Mouse (Mus musculus) CH12.LX (cell line): ENCODE results near the gene Bst2. TPM values are rescaled to one million over a fixed set of nuclear protein-coding genes. Genes with fewer than 3 reads are reported as not detected.

Experiments used
- DNase-seq: peaks from one replicate; pipeline ENCODE4 v3.0.0-alpha.2; 2013; ENCODE audit errors: extremely low read depth
- H3K27ac ChIP-seq: 2 replicates; pipeline ENCODE4 v1.5.1; 2012; ENCODE audit warnings: low read depth, mild to moderate bottlenecking, control low read depth, moderate library complexity; ENCODE audit not compliant: insufficient read depth
- H3K27me3 ChIP-seq: replicated peaks from 2 replicates; pipeline ENCODE3; 2012; ENCODE audit warnings: inconsistent platforms
- H3K36me3 ChIP-seq, 2 experiments: replicated peaks in 1 of 2; 2 replicates each; pipeline versions ENCODE3 to v1.6.1; 2012; ENCODE audit warnings: inconsistent platforms in 1 of 2, low read length in 1 of 2, mild to moderate bottlenecking in 1 of 2, mixed read lengths in 1 of 2, moderate library complexity in 1 of 2; ENCODE audit not compliant: control insufficient read depth in 1 of 2, insufficient read depth in 1 of 2
- H3K4me1 ChIP-seq, 2 experiments: 2 replicates each; pipeline ENCODE4 v1.6.1; 2012; ENCODE audit warnings: inconsistent platforms in 1 of 2, moderate library complexity in 1 of 2; ENCODE audit not compliant: insufficient read depth in 2 of 2, control insufficient read depth in 1 of 2
- H3K4me2 ChIP-seq: 2 replicates; pipeline ENCODE4 v1.6.1; 2012; ENCODE audit warnings: low read depth, mild to moderate bottlenecking, control low read depth; ENCODE audit not compliant: poor library complexity, insufficient read depth, severe bottlenecking
- H3K4me3 ChIP-seq, 3 experiments: fragments of 150-350 bp in 1 of 3; sonication (generic) in 1 of 3; replicated peaks in 1 of 3; 2 replicates each; pipeline versions ENCODE3 to v1.5.1; 2011 to 2012; ENCODE audit warnings: low read depth in 2 of 3, low read length in 2 of 3, mild to moderate bottlenecking in 2 of 3, moderate library complexity in 2 of 3, control low read depth in 1 of 3, improper control_type of control experiment in 1 of 3, inconsistent platforms in 1 of 3, mixed read lengths in 1 of 3; ENCODE audit not compliant: poor library complexity in 1 of 3
- H3K79me2 ChIP-seq: replicated peaks from 2 replicates; pipeline ENCODE4 v1.6.1; 2012; ENCODE audit warnings: mild to moderate bottlenecking, moderate library complexity; ENCODE audit not compliant: control insufficient read depth, poor library complexity, insufficient read depth, severe bottlenecking; ENCODE audit errors: extremely low read depth
- H3K9ac ChIP-seq: 2 replicates; pipeline ENCODE4 v1.6.1; 2012; ENCODE audit warnings: low read depth, mild to moderate bottlenecking, control low read depth, moderate library complexity; ENCODE audit not compliant: insufficient read depth
- H3K9me3 ChIP-seq: replicated peaks from 2 replicates; pipeline ENCODE3; 2012; ENCODE audit warnings: low read length, inconsistent platforms, mixed read lengths
- BHLHE40 ChIP-seq: IDR thresholded peaks from 2 replicates; pipeline ENCODE4 v1.6.1; 2011; ENCODE audit warnings: mild to moderate bottlenecking, low read depth, low read length, improper control_type of control experiment
- CHD2 ChIP-seq: IDR thresholded peaks from 2 replicates; pipeline ENCODE4 v1.6.1; 2011; ENCODE audit warnings: low read length, improper control_type of control experiment
- CTCF ChIP-seq, 2 experiments: IDR thresholded peaks in 1 of 2; conservative IDR thresholded peaks in 1 of 2; 2 replicates each; pipeline ENCODE4 v1.5.1; 2011 to 2012; ENCODE audit warnings: low read depth in 2 of 2, low read length in 2 of 2, improper control_type of control experiment in 1 of 2, inconsistent platforms in 1 of 2, mild to moderate bottlenecking in 1 of 2, moderate library complexity in 1 of 2
- ELF1 ChIP-seq: IDR thresholded peaks from 2 replicates; pipeline ENCODE4 v1.6.1; 2014; ENCODE audit warnings: low read depth, mild to moderate bottlenecking, inconsistent platforms, low read length, improper control_type of control experiment
- EP300 ChIP-seq: IDR thresholded peaks from 2 replicates; pipeline ENCODE4 v1.6.1; 2011; ENCODE audit warnings: low read length, improper control_type of control experiment
- ETS1 ChIP-seq: conservative IDR thresholded peaks from 2 replicates; pipeline ENCODE4 v1.6.1; 2012; ENCODE audit warnings: low read depth, mild to moderate bottlenecking, inconsistent platforms, low read length, improper control_type of control experiment, moderate library complexity
- HCFC1 ChIP-seq: IDR thresholded peaks from 2 replicates; pipeline ENCODE4 v1.6.1; 2012; ENCODE audit warnings: low read depth, mild to moderate bottlenecking, inconsistent platforms, low read length, improper control_type of control experiment
- IRF4 ChIP-seq: IDR thresholded peaks from 2 replicates; pipeline ENCODE4 v1.6.1; 2014; ENCODE audit warnings: low read depth, mild to moderate bottlenecking, inconsistent platforms, low read length, improper control_type of control experiment
- JUN ChIP-seq: IDR thresholded peaks from 2 replicates; pipeline ENCODE4 v1.6.1; 2011; ENCODE audit warnings: low read depth, mild to moderate bottlenecking, low read length, improper control_type of control experiment, moderate library complexity; ENCODE audit not compliant: insufficient read depth
- JUND ChIP-seq: conservative IDR thresholded peaks from 2 replicates; pipeline ENCODE4 v1.6.1; 2011; ENCODE audit warnings: low read depth, low read length, improper control_type of control experiment
- KAT2A ChIP-seq: IDR thresholded peaks from 2 replicates; pipeline ENCODE4 v1.6.1; 2012; ENCODE audit warnings: low read length, improper control_type of control experiment, inconsistent platforms; ENCODE audit not compliant: insufficient replicate concordance
- MAFK ChIP-seq: IDR thresholded peaks from 2 replicates; pipeline ENCODE4 v1.6.1; 2011; ENCODE audit warnings: low read length, improper control_type of control experiment; ENCODE audit not compliant: insufficient replicate concordance
- MAX ChIP-seq: IDR thresholded peaks from 2 replicates; pipeline ENCODE4 v1.6.1; 2011; ENCODE audit warnings: low read length, improper control_type of control experiment
- MAZ ChIP-seq: IDR thresholded peaks from 2 replicates; pipeline ENCODE4 v1.6.1; 2012; ENCODE audit warnings: low read depth, mild to moderate bottlenecking, inconsistent platforms, low read length, improper control_type of control experiment, moderate library complexity
- MEF2A ChIP-seq: IDR thresholded peaks from 2 replicates; pipeline ENCODE4 v1.6.1; 2014; ENCODE audit warnings: low read depth, mild to moderate bottlenecking, inconsistent platforms, low read length, improper control_type of control experiment, borderline replicate concordance
- MXI1 ChIP-seq: IDR thresholded peaks from 2 replicates; pipeline ENCODE4 v1.6.1; 2011; ENCODE audit warnings: mild to moderate bottlenecking, low read depth, low read length, improper control_type of control experiment
- NELFE ChIP-seq: IDR thresholded peaks from 2 replicates; pipeline ENCODE4 v1.6.1; 2011; ENCODE audit warnings: low read depth, low read length, improper control_type of control experiment
- NRF1 ChIP-seq: IDR thresholded peaks from 2 replicates; pipeline ENCODE4 v1.6.1; 2014; ENCODE audit warnings: low read depth, mild to moderate bottlenecking, inconsistent platforms, low read length, improper control_type of control experiment, moderate library complexity
- PAX5 ChIP-seq: IDR thresholded peaks from 2 replicates; pipeline ENCODE4 v1.6.1; 2012; ENCODE audit warnings: low read length, inconsistent platforms, mixed read lengths
- POLR2AphosphoS2 ChIP-seq: IDR thresholded peaks from 2 replicates; pipeline ENCODE4 v1.6.1; 2011; ENCODE audit warnings: low read depth, low read length, improper control_type of control experiment
- RAD21 ChIP-seq: IDR thresholded peaks from 2 replicates; pipeline ENCODE4 v1.6.1; 2011; ENCODE audit warnings: low read depth, mild to moderate bottlenecking, low read length, improper control_type of control experiment, moderate library complexity
- RCOR1 ChIP-seq: conservative IDR thresholded peaks from 2 replicates; pipeline ENCODE4 v1.6.1; 2012; ENCODE audit warnings: low read depth, mild to moderate bottlenecking, inconsistent platforms, low read length, improper control_type of control experiment
- TBP ChIP-seq: conservative IDR thresholded peaks from 2 replicates; pipeline ENCODE4 v1.6.1; 2011; ENCODE audit warnings: low read depth, low read length, improper control_type of control experiment
- TCF12 ChIP-seq: IDR thresholded peaks from 2 replicates; pipeline ENCODE4 v1.6.1; 2014; ENCODE audit warnings: low read depth, mild to moderate bottlenecking, inconsistent platforms, low read length, improper control_type of control experiment
- USF1 ChIP-seq: IDR thresholded peaks from 2 replicates; pipeline ENCODE4 v1.6.1; 2014; ENCODE audit warnings: low read depth, mild to moderate bottlenecking, inconsistent platforms, low read length, improper control_type of control experiment
- USF2 ChIP-seq: conservative IDR thresholded peaks from 2 replicates; pipeline ENCODE4 v1.6.1; 2011; ENCODE audit warnings: low read depth, low read length, improper control_type of control experiment
- ZKSCAN1 ChIP-seq: IDR thresholded peaks from 2 replicates; pipeline ENCODE4 v1.6.1; 2012; ENCODE audit warnings: low read depth, inconsistent platforms, low read length, improper control_type of control experiment, borderline replicate concordance
- ZMIZ1 ChIP-seq: IDR thresholded peaks from 2 replicates; pipeline ENCODE4 v1.6.1; 2012; ENCODE audit warnings: low read depth, mild to moderate bottlenecking, inconsistent platforms, low read length, improper control_type of control experiment
- dilution Hi-C: fragments of 300-500 bp; cut with MboI; formaldehyde crosslinking; loops from 2 replicates; pipeline ENCODE4 v1.14.3; 2020; ENCODE audit warnings: low sequenced_read_pairs; ENCODE audit not compliant: extremely low pct_unique_long_range_greater_than_20kb, extremely low pct_ligation_motif_present
- in situ Hi-C: fragments of 300-500 bp; cut with MboI; formaldehyde crosslinking; loops from 3 replicates; pipeline ENCODE4 v1.14.3; 2019; ENCODE audit warnings: low sequenced_read_pairs, low pct_ligation_motif_present, low pct_unique_long_range_greater_than_20kb, mixed read lengths
- polyA plus RNA-seq: library from polyadenylated mRNA; unstranded; fragments of >175 nt; gene quantifications from 2 replicates; pipeline ENCODE4 v1.2.1, GENCODE M21; 2012; ENCODE audit warnings: low read depth; ENCODE audit not compliant: insufficient read length
- total RNA-seq, 2 experiments: library from RNA; depleted of rRNA; stranded (reverse); fragments of 300-350 nt in 1 of 2; fragments of >200 nt in 1 of 2; gene quantifications; 2 replicates each; pipeline ENCODE4 v1.2.3; 2012 to 2014

Gene Bst2
- total and polyA plus RNA-seq, 3 experiments, result 214 to 424 (median 304) TPM

GRCm38 (mm10) chr8:71497077-71497645, 40.1 kb downstream of the Bst2 start:
- Histone ChIP-seq H3K27ac (no peak overlapping the region), H3K36me3 (peaks cover 11 to 57% of the 10 kb centered on the region in 2 experiments), H3K27me3 (no peaks in the 10 kb centered on the region), H3K4me2 (no peak overlapping the region), H3K9me3 (no peaks in the 10 kb centered on the region), H3K9ac (no peak overlapping the region), H3K79me2 (no peaks in the 10 kb centered on the region), H3K4me3 (no peak overlapping the region), H3K4me1 (peaks cover 0 to 15% of the 10 kb centered on the region in 2 experiments; a peak in 2 of 4 replicates)
- DNase-seq, result no peak
- in situ Hi-C loops (no loop called here), dilution Hi-C loops (no loop called here)
- TF ChIP-seq MAFK (no peak), RAD21 (no peak), MXI1 (no peak), IRF4 (no peak), ZKSCAN1 (no peak), BHLHE40 (no peak), ZMIZ1 (no peak), ETS1 (no peak), PAX5 (no peak), MEF2A (no peak), USF1 (no peak), MAZ (no peak), JUN (no peak), NELFE (no peak), KAT2A (no peak), TBP (no peak), MAX (no peak)

GRCm38 (mm10) chr8:71496481-71496880, 40.8 kb downstream of the Bst2 start:
- Histone ChIP-seq H3K4me3 (no peak overlapping the region), H3K27me3 (no peaks in the 10 kb centered on the region), H3K36me3 (peaks cover 16 to 64% of the 10 kb centered on the region in 2 experiments), H3K4me2 (no peak overlapping the region), H3K9ac (no peak overlapping the region), H3K27ac (no peak overlapping the region), H3K4me1 (peaks cover 0 to 14% of the 10 kb centered on the region in 2 experiments; a peak in 2 of 4 replicates), H3K79me2 (no peaks in the 10 kb centered on the region), H3K9me3 (no peaks in the 10 kb centered on the region)
- TF ChIP-seq MEF2A (no peak), ELF1 (no peak), CHD2 (no peak), TCF12 (no peak), USF1 (no peak), USF2 (no peak), IRF4 (no peak), RCOR1 (no peak), JUND (no peak), NELFE (no peak), POLR2AphosphoS2 (no peak), HCFC1 (no peak), CTCF (conservative IDR thresholded peaks at IDR 0.05 in 1 of 2, IDR thresholded peaks at IDR 0.05 in 1 of 2; ENCODE audit: low read depth in 2 of 2, low read length in 2 of 2) (no peak), MXI1 (no peak), TBP (no peak), EP300 (no peak), ETS1 (no peak), NRF1 (no peak)
- dilution Hi-C loops (no loop called here), in situ Hi-C loops (no loop called here)
- DNase-seq, result no peak
